Mouse (Mus musculus): ENCODE results near the gene Vmn1r32.

GRCm38 (mm10) chr6:66533241-66533640, 26.7 kb downstream of the Vmn1r32 start:
- TF ChIP-seq GATA1 (IDR thresholded peaks at IDR 0.05; ENCODE audit: borderline replicate concordance, low read length) (no peak), CTCF (IDR thresholded peaks at IDR 0.05; ENCODE audit: low read depth, low read length) (no peak), POLR2AphosphoS5 (IDR thresholded peaks at IDR 0.05; ENCODE audit: insufficient replicate concordance, low read depth, low read length) (no peak)

Measured in G1E (cell line).